Mouse (Mus musculus) brain, adult 2 months (tissue): ENCODE measurements around the gene Jun.
A peak's percentile ranks its signal among the peaks of the same experiment; 100 is the strongest.

Experiments used
- DNase-seq: peaks from one replicate; pipeline ENCODE4 v3.0.0; 2011; ENCODE audit warnings: low read depth, low spot score

The Jun gene

GRCm38 (mm10) chr4:95025847-95026600, 26.0 kb downstream of the Jun start:
- DNase-seq: peak; percentile 15

- DNase-seq: peak; percentile 73
These were observed 28.6 kb downstream of the Jun start for GRCm38 (mm10) chr4:95023350-95023953.

GRCm38 (mm10) chr4:95021649-95022637, 30.1 kb downstream of the Jun start:
- peak; percentile 56 for DNase-seq

GRCm38 (mm10) chr4:95020201-95020600, 31.8 kb downstream of the Jun start:
- no peak for DNase-seq

- DNase-seq: no peak
These were observed 33.8 kb downstream of the Jun start for GRCm38 (mm10) chr4:95018221-95018620.

DNA sequence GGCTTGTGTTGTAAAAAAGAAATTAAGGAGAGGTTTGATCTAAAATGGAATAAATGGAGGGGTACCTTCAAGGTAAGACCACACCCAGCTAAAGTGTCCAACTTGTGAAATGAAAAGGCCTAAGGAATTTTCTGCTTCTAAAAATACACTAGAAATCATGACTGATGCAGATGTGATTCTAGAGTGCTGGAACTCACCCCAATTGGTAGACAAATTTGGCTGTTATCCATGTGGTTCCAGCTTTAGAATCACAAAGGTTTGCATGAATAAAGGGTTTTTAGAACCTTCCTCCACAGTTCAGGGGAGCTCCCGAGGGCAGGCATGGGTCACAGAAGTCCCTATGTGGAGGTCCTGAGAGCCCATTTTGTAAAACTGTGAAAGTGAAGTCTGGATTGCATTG, 39.3 kb downstream of the Jun start:
- DNase-seq: no peak

- no peak for DNase-seq
These were observed 39.8 kb downstream of the Jun start for GRCm38 (mm10) chr4:95012256-95012655.

DNA sequence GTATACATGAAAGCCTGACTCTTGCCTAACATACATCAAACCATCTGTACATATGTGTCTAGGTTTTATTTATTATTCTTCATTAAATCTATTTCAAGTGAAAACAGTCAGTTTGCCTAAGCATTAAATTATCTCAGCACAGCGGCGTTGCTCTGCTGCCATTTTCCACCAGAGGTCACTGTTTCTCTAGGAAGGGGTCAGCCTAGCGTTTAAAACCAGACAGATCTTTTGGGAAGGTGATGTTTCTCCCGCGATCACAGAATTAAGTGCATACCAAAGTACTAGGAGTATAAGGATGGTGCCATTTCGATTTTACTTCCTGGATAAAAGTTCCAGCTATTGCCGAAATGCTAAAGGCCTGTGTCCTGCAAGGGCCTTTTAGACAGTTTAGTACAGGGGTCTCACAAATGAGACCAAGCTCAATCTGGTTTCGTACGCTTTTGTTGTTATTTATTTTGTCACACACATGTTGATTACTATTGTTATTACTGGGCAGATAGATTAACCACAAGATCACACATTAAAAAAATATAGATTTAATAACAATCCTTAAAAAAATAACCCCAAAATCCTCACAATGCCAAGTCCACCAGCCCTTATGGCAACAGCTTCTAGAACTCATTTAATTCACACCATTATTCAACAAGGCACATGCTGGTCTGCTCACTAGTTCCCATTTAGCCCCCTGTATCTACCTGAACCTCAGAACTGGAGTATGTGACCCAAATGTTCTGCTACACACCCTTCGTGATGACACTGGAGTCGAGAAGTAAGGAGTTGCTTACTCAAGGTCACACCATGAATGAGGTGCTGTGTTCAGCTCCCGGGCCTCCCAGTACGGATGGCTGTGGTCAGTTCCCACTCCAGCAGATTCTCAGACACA, 43.6 kb downstream of the Jun start:
- DNase-seq: peak; percentile 82

- no peak for DNase-seq
These were observed 44.3 kb downstream of the Jun start for GRCm38 (mm10) chr4:95007759-95008158.

DNA sequence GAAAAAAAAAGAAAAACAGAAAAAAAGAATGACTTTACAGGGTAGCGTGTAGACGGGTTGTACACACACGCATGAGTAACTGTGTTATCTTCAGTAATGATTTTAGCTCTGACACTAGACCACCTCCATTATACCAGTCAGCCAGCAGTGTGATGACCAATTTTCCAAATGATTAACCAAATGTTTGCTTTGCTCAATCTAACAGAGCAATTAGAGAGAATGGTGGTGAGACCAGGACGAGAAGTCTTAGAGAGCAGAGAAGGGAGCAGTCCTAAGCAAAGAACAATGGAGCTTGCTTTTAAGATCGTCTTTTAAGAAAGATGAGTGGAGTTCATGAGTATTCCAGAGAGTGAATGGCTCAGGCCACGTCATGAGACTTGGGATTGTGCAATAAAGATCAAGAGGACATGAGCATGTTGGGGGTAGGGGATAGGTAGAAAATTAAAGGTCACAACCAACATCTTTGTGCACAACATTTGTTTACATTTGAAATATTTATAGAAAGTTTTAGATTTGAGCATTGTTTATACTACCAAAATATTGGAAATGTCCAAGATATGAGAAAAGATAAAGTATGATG, 46.7 kb downstream of the Jun start:
- no peak for DNase-seq

DNA sequence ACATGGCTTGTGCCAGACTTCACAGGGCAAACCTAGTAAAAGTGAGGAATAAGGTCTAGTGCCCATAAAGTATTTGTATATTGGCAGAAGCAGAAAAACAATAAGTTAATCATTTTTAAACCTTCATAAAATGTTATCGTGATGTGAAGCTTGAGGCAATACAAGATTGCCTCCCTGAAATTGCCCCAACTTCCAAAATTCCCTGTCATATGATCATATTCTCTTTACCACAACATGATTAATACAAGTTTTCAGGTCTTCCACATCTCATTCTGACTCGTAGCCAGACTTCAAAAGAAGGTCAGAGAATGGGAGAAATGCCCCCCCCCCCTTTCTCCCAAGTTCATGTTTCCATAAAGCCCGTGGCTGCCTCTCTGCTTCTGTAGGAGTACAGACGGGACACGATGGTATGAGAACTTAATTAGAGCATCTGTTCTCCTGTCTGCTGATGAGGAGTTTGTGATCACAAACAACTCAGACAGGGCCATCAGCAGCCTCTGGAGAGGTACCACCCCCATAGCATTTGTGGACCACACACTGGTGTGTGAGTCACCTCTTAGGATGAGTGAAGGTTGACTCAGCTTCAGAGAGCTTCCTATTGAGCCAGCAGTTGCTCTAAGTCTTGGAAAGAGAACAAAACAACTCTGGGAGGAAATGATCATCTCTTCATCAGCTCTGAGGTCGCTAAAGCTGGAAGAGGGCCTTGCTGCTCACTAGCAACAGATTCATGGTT, 50.8 kb downstream of the Jun start:
- peak; percentile 87 for DNase-seq

DNA sequence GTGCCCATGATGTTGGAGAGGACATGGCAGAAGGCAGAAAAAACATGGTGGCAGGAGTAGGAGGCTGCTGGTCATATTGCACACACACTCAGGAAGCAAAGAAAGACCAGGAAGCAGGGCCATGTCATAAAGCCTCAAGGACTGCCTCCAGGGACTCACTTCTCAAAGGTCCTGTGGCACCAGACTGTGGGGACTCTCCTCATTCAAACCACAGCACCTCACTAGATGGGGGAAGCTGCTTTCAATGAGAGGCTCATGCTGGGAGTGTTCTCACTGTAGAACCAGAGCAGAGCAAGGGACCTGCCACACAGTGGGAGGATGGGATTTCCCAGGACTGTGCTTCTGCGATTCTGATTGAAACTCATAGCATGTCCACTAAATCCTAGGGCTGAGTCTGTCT, 51.9 kb downstream of the Jun start:
- DNase-seq: no peak

DNA sequence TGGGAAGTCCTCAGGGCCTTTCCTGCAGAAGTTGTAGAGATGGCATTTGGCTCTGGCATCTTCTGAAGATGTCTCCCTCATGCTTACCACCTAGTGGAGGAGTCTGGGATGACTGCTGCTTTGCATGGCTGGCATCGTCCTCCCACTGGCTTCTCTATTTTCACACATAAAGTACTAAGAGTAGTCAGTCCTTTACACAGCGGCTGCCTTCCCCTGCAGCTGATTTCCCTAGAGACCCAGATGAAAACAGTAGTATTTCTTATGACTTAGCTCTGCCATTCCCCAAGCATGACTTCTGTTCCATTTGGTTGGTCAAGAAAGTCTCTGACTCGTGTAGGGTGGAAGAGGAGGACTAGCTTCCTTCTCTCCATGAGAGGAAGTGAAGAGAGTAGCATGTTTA, 52.8 kb downstream of the Jun start:
- DNase-seq: peak; percentile 80
